Mouse (Mus musculus) embryo, embryonic 10 days (tissue): ENCODE data around the gene Gstm2.
"Not testable (repeated sequence)": the region's sequence is repeated elsewhere in the genome, so short reads cannot be mapped to it uniquely, and the experiment has no call there.

Experiments
- DNase-seq: peaks from one replicate; pipeline ENCODE4 v3.0.0-alpha.2; 2015; ENCODE audit warnings: low spot score

The Gstm2 gene

GRCm38 (mm10) chr3:107996576-107996975, 10.3 kb upstream of the Gstm2 start:
- DNase-seq: no peak

- not testable (repeated sequence) for DNase-seq
Measured at GRCm38 (mm10) chr3:107995974-107996373, 9.7 kb upstream of the Gstm2 start.

GRCm38 (mm10) chr3:107985141-107985540, 1.1 kb downstream of the Gstm2 start:
- not testable (repeated sequence) for DNase-seq

GRCm38 (mm10) chr3:107984471-107984870, 1.8 kb downstream of the Gstm2 start:
- DNase-seq: no peak

GRCm38 (mm10) chr3:107983771-107984170, 2.5 kb downstream of the Gstm2 start:
- DNase-seq: no peak

- DNase-seq: no peak
Measured at GRCm38 (mm10) chr3:107982726-107983125, 3.5 kb downstream of the Gstm2 start.

- no peak for DNase-seq
Measured at GRCm38 (mm10) chr3:107981261-107981660, 5.0 kb downstream of the Gstm2 start.

GRCm38 (mm10) chr3:107977691-107978090, 8.6 kb downstream of the Gstm2 start:
- no peak for DNase-seq

GRCm38 (mm10) chr3:107974237-107974636, 12.0 kb downstream of the Gstm2 start:
- no peak for DNase-seq

- DNase-seq: no peak
Measured at GRCm38 (mm10) chr3:107972070-107972469, 14.2 kb downstream of the Gstm2 start.

- DNase-seq: not testable (repeated sequence)
Measured at GRCm38 (mm10) chr3:107971101-107971500, 15.2 kb downstream of the Gstm2 start.

GRCm38 (mm10) chr3:107968724-107969395, 17.4 kb downstream of the Gstm2 start, which contains the start of gene Gstm3:
Gene Gstm3 (minus strand): TSS chr3:107969283.
- no peak for DNase-seq

GRCm38 (mm10) chr3:107966631-107967030, 19.6 kb downstream of the Gstm2 start:
- no peak for DNase-seq

GRCm38 (mm10) chr3:107965592-107965991, 20.7 kb downstream of the Gstm2 start:
- no peak for DNase-seq

- DNase-seq: no peak
Measured at GRCm38 (mm10) chr3:107964656-107965308, 21.5 kb downstream of the Gstm2 start.

- DNase-seq: no peak
Measured at GRCm38 (mm10) chr3:107964026-107964425, 22.2 kb downstream of the Gstm2 start.

- DNase-seq: not testable (repeated sequence)
Measured at GRCm38 (mm10) chr3:107955260-107955659, 31.0 kb downstream of the Gstm2 start.

- DNase-seq: peak; percentile 12
Measured at GRCm38 (mm10) chr3:107953906-107954305, 32.3 kb downstream of the Gstm2 start.

GRCm38 (mm10) chr3:107953328-107953755, 32.9 kb downstream of the Gstm2 start:
- peak; percentile 67 for DNase-seq

GRCm38 (mm10) chr3:107950531-107950930, 35.7 kb downstream of the Gstm2 start:
- DNase-seq: no peak

- not testable (repeated sequence) for DNase-seq
Measured at GRCm38 (mm10) chr3:107949461-107949860, 36.8 kb downstream of the Gstm2 start.

- peak; percentile 13 for DNase-seq
Measured at GRCm38 (mm10) chr3:107945729-107946128, 40.5 kb downstream of the Gstm2 start.

- DNase-seq: peak; percentile 81
Measured at GRCm38 (mm10) chr3:107943239-107943990, 42.8 kb downstream of the Gstm2 start, which contains the start of gene Gstm6. Gene Gstm6 (minus strand): TSS chr3:107943749.
